Mouse (Mus musculus): ENCODE measurements around the gene Saxo1. TPM values are rescaled to one million over a fixed set of nuclear protein-coding genes. Genes with fewer than 3 reads are reported as not detected.

Saxo1 gene
- polyA plus RNA-seq, 1 experiment, result not detected

DNA sequence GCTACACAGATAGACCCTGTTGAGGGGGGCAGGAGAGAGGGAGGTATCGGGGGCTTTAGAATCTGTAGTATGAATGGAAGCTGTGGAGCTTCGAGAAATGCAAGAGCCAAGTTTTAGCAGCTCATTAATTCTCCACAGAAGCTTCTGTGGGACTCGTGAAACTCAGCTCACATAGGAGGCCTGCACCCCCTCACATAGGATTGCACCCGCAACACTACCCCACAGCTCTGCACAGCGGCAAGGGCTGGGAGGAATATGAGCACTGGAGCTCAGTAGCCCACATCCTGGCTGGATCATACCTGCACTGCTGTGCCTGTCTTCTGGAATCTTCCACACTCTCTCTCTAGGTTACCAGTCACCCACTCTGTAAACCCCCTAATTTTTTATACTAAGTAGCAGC is 34.4 kb downstream of the Saxo1 start:
- H3K27me3 ChIP-seq (ENCODE audit: control insufficient read depth, insufficient read depth, low read length, poor library complexity, severe bottlenecking), result no peaks in the 10 kb centered on the region
- no peaks in the 10 kb centered on the region for H3K9me3 ChIP-seq (replicated peaks; ENCODE audit: control insufficient read depth, insufficient read depth, low read length, poor library complexity, severe bottlenecking)
- no peaks in the 10 kb centered on the region for H3K4me1 ChIP-seq (ENCODE audit: control insufficient read depth, insufficient read depth, low read length)
- no peak overlapping the region for H3K4me3 ChIP-seq (ENCODE audit: low read depth, low read length)
- H3K27ac ChIP-seq (ENCODE audit: insufficient read depth, low read length), result no peak overlapping the region
- TF ChIP-seq POLR2A (IDR thresholded peaks at IDR 0.05; ENCODE audit: insufficient read depth, low read length) (no peak), CTCF (IDR thresholded peaks at IDR 0.05; ENCODE audit: low read depth, low read length) (no peak), EP300 (IDR thresholded peaks at IDR 0.05; ENCODE audit: insufficient read depth, low read depth, low read length) (no peak)
- no peak overlapping the region for H3K9ac ChIP-seq (ENCODE audit: low read depth, poor library complexity, severe bottlenecking)
- H3K36me3 ChIP-seq (ENCODE audit: control insufficient read depth, insufficient read depth, low read length, poor library complexity, severe bottlenecking), result no peaks in the 10 kb centered on the region

DNA sequence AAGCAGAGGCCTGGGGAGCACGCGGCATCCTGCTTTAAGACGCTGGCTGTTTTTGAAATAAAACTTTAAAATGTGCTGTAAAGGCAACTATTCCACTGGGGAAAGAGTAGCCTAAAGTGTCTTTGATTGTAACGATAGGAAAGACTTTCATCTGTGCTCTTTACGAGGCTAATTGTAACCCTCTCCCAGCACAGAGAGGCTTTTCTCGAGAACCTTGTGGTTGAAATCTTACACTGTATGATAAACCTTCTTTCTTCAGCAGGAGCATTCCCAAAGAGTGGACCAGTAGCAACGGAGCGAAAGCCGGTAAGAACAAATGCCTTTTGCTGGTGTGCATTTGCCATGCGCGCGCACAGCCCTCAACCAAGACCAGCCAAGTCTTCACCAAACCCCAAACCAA is 37.4 kb downstream of the Saxo1 start:
- H3K9me3 ChIP-seq (replicated peaks; ENCODE audit: control insufficient read depth, insufficient read depth, low read length, poor library complexity, severe bottlenecking), result no peaks in the 10 kb centered on the region
- no peak overlapping the region for H3K27ac ChIP-seq (ENCODE audit: insufficient read depth, low read length)
- H3K9ac ChIP-seq (ENCODE audit: low read depth, poor library complexity, severe bottlenecking), result no peak overlapping the region
- no peaks in the 10 kb centered on the region for H3K36me3 ChIP-seq (ENCODE audit: control insufficient read depth, insufficient read depth, low read length, poor library complexity, severe bottlenecking)
- no peaks in the 10 kb centered on the region for H3K4me1 ChIP-seq (ENCODE audit: control insufficient read depth, insufficient read depth, low read length)
- TF ChIP-seq POLR2A (IDR thresholded peaks at IDR 0.05; ENCODE audit: insufficient read depth, low read length), result no peak
- no peak for TF ChIP-seq CTCF (IDR thresholded peaks at IDR 0.05; ENCODE audit: low read depth, low read length)
- no peak for TF ChIP-seq EP300 (IDR thresholded peaks at IDR 0.05; ENCODE audit: insufficient read depth, low read depth, low read length)
- H3K4me3 ChIP-seq (ENCODE audit: low read depth, low read length), result no peak overlapping the region
- H3K27me3 ChIP-seq (ENCODE audit: control insufficient read depth, insufficient read depth, low read length, poor library complexity, severe bottlenecking), result no peaks in the 10 kb centered on the region

DNA sequence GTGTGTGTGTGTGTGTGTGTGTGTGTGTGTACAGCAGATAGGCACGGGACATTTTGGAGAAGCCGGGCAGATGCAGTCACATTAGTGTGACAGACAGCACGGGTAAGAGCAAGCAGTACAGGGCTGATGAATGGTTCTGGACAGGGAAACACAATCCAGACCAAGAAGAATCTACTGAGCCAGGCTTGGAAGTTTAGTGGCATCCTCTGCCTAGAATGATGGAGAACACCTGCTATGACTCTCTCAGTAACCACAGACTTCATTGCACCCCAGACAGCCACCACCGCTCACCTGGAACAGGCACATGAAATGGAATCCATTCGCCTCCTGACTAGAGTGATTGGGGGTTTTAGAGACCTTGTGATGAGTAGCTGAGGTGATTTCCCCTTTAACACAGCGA is 38.2 kb downstream of the Saxo1 start:
- Histone ChIP-seq H3K27me3 (ENCODE audit: control insufficient read depth, insufficient read depth, low read length, poor library complexity, severe bottlenecking) (no peaks in the 10 kb centered on the region), H3K4me3 (ENCODE audit: low read depth, low read length) (no peak overlapping the region), H3K9ac (ENCODE audit: low read depth, poor library complexity, severe bottlenecking) (no peak overlapping the region), H3K27ac (ENCODE audit: insufficient read depth, low read length) (no peak overlapping the region), H3K4me1 (ENCODE audit: control insufficient read depth, insufficient read depth, low read length) (no peaks in the 10 kb centered on the region), H3K36me3 (ENCODE audit: control insufficient read depth, insufficient read depth, low read length, poor library complexity, severe bottlenecking) (no peaks in the 10 kb centered on the region), H3K9me3 (replicated peaks; ENCODE audit: control insufficient read depth, insufficient read depth, low read length, poor library complexity, severe bottlenecking) (no peaks in the 10 kb centered on the region)
- TF ChIP-seq POLR2A (IDR thresholded peaks at IDR 0.05; ENCODE audit: insufficient read depth, low read length) (no peak), CTCF (IDR thresholded peaks at IDR 0.05; ENCODE audit: low read depth, low read length) (no peak), EP300 (IDR thresholded peaks at IDR 0.05; ENCODE audit: insufficient read depth, low read depth, low read length) (no peak)

DNA sequence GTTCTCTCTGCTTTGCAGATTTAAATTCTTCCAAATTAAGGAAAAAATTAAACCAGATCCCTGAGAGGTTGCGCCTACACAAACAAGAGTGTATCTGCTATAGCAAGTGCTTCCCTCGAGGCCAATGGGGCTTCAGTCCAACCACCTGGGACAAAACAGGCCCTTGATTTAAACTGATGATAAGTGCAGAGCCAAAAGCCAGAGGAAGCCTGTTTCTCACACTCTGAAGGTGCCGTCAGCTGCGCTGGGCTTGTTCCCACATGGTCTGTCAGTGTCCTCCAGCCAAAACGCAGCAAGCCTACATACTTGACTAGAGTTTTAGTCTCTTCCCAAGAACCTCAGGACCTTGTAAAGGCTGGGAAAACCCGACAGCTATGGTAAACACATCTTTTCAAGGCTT is 53.5 kb downstream of the Saxo1 start:
- no peaks in the 10 kb centered on the region for H3K36me3 ChIP-seq (ENCODE audit: control insufficient read depth, insufficient read depth, low read length, poor library complexity, severe bottlenecking)
- H3K4me3 ChIP-seq (ENCODE audit: low read depth, low read length), result no peak overlapping the region
- no peak overlapping the region for H3K9ac ChIP-seq (ENCODE audit: low read depth, poor library complexity, severe bottlenecking)
- H3K27me3 ChIP-seq (ENCODE audit: control insufficient read depth, insufficient read depth, low read length, poor library complexity, severe bottlenecking), result no peaks in the 10 kb centered on the region
- TF ChIP-seq EP300 (IDR thresholded peaks at IDR 0.05; ENCODE audit: insufficient read depth, low read depth, low read length) (no peak), CTCF (IDR thresholded peaks at IDR 0.05; ENCODE audit: low read depth, low read length) (no peak), POLR2A (IDR thresholded peaks at IDR 0.05; ENCODE audit: insufficient read depth, low read length) (no peak)
- H3K9me3 ChIP-seq (replicated peaks; ENCODE audit: control insufficient read depth, insufficient read depth, low read length, poor library complexity, severe bottlenecking), result no peaks in the 10 kb centered on the region
- H3K27ac ChIP-seq (ENCODE audit: insufficient read depth, low read length), result no peak overlapping the region
- no peaks in the 10 kb centered on the region for H3K4me1 ChIP-seq (ENCODE audit: control insufficient read depth, insufficient read depth, low read length)

DNA sequence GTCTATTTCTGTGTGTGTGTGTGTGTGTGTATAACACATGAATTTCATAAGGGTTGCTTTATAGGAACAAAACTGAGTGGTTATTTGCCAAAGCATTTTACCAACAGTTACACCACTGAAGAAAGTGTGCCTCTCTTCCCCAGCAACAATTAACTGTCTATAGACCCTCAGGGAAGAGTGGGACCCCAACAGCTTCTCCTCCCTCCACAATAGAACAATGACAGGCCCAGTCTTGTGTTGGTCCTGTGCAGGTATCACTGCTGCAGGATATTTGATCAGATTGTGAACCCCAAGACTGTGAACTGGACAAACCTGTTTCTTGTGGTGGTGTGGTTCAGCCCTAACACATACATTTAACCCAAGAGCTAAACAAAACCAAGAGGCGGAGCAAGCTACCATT is 58.6 kb downstream of the Saxo1 start:
- no peaks in the 10 kb centered on the region for H3K36me3 ChIP-seq (ENCODE audit: control insufficient read depth, insufficient read depth, low read length, poor library complexity, severe bottlenecking)

DNA sequence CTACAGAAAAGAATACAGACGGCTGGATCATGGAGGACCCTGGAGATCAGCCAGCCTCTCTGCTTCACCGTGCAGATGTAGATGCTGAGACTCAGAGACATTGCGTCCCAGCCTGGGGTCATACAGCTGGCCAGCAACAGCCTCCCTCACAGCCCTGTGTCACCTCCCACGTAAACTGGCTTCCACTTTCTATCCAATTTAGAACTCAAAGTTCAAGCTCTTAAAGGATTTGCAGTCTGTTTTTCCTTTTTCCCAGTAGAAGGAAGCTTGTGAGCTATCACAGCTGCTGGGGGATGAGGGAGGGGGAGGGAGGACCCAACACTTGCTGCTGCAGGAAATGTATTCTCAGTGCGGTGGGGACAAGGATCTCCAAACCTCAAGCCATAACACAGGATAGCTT is 59.4 kb downstream of the Saxo1 start:
- no peaks in the 10 kb centered on the region for H3K36me3 ChIP-seq (ENCODE audit: control insufficient read depth, insufficient read depth, low read length, poor library complexity, severe bottlenecking)
- no peaks in the 10 kb centered on the region for H3K4me1 ChIP-seq (ENCODE audit: control insufficient read depth, insufficient read depth, low read length)
- TF ChIP-seq CTCF (IDR thresholded peaks at IDR 0.05; ENCODE audit: low read depth, low read length), result no peak
- TF ChIP-seq EP300 (IDR thresholded peaks at IDR 0.05; ENCODE audit: insufficient read depth, low read depth, low read length), result no peak
- TF ChIP-seq POLR2A (IDR thresholded peaks at IDR 0.05; ENCODE audit: insufficient read depth, low read length), result no peak
- H3K4me3 ChIP-seq (ENCODE audit: low read depth, low read length), result no peak overlapping the region
- H3K27me3 ChIP-seq (ENCODE audit: control insufficient read depth, insufficient read depth, low read length, poor library complexity, severe bottlenecking), result no peaks in the 10 kb centered on the region
- H3K9me3 ChIP-seq (replicated peaks; ENCODE audit: control insufficient read depth, insufficient read depth, low read length, poor library complexity, severe bottlenecking), result no peaks in the 10 kb centered on the region
- H3K27ac ChIP-seq (ENCODE audit: insufficient read depth, low read length), result no peak overlapping the region
- H3K9ac ChIP-seq (ENCODE audit: low read depth, poor library complexity, severe bottlenecking), result no peak overlapping the region

More for the DNA sequence above, 58.6 kb downstream of the Saxo1 start:
- no peak overlapping the region for H3K4me3 ChIP-seq (ENCODE audit: low read depth, low read length)
- no peak for TF ChIP-seq EP300 (IDR thresholded peaks at IDR 0.05; ENCODE audit: insufficient read depth, low read depth, low read length)
- TF ChIP-seq CTCF (IDR thresholded peaks at IDR 0.05; ENCODE audit: low read depth, low read length), result no peak
- TF ChIP-seq POLR2A (IDR thresholded peaks at IDR 0.05; ENCODE audit: insufficient read depth, low read length), result no peak
- H3K4me1 ChIP-seq (ENCODE audit: control insufficient read depth, insufficient read depth, low read length), result no peaks in the 10 kb centered on the region
- H3K27ac ChIP-seq (ENCODE audit: insufficient read depth, low read length), result no peak overlapping the region
- H3K9me3 ChIP-seq (replicated peaks; ENCODE audit: control insufficient read depth, insufficient read depth, low read length, poor library complexity, severe bottlenecking), result no peaks in the 10 kb centered on the region
- H3K9ac ChIP-seq (ENCODE audit: low read depth, poor library complexity, severe bottlenecking), result no peak overlapping the region
- H3K27me3 ChIP-seq (ENCODE audit: control insufficient read depth, insufficient read depth, low read length, poor library complexity, severe bottlenecking), result no peaks in the 10 kb centered on the region

All from ES-Bruce4 (cell line).